Mouse (Mus musculus): ENCODE data around the gene Enpp1. TPM values are rescaled to one million over a fixed set of nuclear protein-coding genes. Genes with fewer than 3 reads are reported as not detected.

The Enpp1 gene
- polyA plus RNA-seq, 2 experiments, result 0.52 to 2.3 TPM

- 26% methylated on average over 4 of the region's 4 CpGs for WGBS (ENCODE audit: insufficient replicate concordance)
- DNase-seq (ENCODE audit: low read depth in 3 of 3, low spot score in 3 of 3) (peak in 2 of 3 experiments; percentile 18 to 19), ATAC-seq (ENCODE audit: insufficient read depth) (no peak)
- Histone ChIP-seq H3K4me3 (ENCODE audit: insufficient read depth in 1 of 2, low read depth in 2 of 2, low read length in 2 of 2) (no peak overlapping the region), H3K9me3 (ENCODE audit: control insufficient read depth, low read length) (no peaks in the 10 kb centered on the region), H3K4me1 (replicated peaks; ENCODE audit: control insufficient read depth in 2 of 2, insufficient read depth in 2 of 2, low read length in 1 of 2) (no peaks in the 10 kb centered on the region; a peak in 1 of 4 replicates), H3K27ac (no peak overlapping the region), H3K36me3 (replicated peaks; ENCODE audit: control insufficient read depth, insufficient read depth, low read depth) (no peaks in the 10 kb centered on the region), H3K9ac (replicated peaks) (no peak overlapping the region), H3K27me3 (ENCODE audit: control insufficient read depth, insufficient read depth, low read length) (peaks cover 8% of the 10 kb centered on the region), H3K4me2 (ENCODE audit: low read depth) (no peak overlapping the region)
- TF ChIP-seq CTCF (IDR thresholded peaks at IDR 0.05; ENCODE audit: low read depth) (peak; percentile 83), EP300 (IDR thresholded peaks at IDR 0.05; ENCODE audit: low read depth) (no peak)
Measured at GRCm38 (mm10) chr10:24591136-24591535, 120.8 kb downstream of the Enpp1 start.

GRCm38 (mm10) chr10:24590546-24590945 is 121.4 kb downstream of the Enpp1 start:
- H3K36me3 ChIP-seq (replicated peaks; ENCODE audit: control insufficient read depth, insufficient read depth, low read depth), result no peaks in the 10 kb centered on the region
- no peak overlapping the region for H3K27ac ChIP-seq
- no peak for TF ChIP-seq CTCF (IDR thresholded peaks at IDR 0.05; ENCODE audit: low read depth)
- TF ChIP-seq EP300 (IDR thresholded peaks at IDR 0.05; ENCODE audit: low read depth), result no peak
- no peak overlapping the region for H3K4me2 ChIP-seq (ENCODE audit: low read depth)
- H3K4me3 ChIP-seq (ENCODE audit: insufficient read depth in 1 of 2, low read depth in 2 of 2, low read length in 2 of 2), result no peak overlapping the region
- H3K27me3 ChIP-seq (ENCODE audit: control insufficient read depth, insufficient read depth, low read length), result peaks cover 3% of the 10 kb centered on the region
- H3K4me1 ChIP-seq (replicated peaks; ENCODE audit: control insufficient read depth in 2 of 2, insufficient read depth in 2 of 2, low read length in 1 of 2), result no peaks in the 10 kb centered on the region; a peak in 1 of 4 replicates
- 55% methylated on average over 4 of the region's 4 CpGs for WGBS (ENCODE audit: insufficient replicate concordance)
- no peaks in the 10 kb centered on the region for H3K9me3 ChIP-seq (ENCODE audit: control insufficient read depth, low read length)
- ATAC-seq (ENCODE audit: insufficient read depth) (no peak), DNase-seq (ENCODE audit: low read depth in 3 of 3, low spot score in 3 of 3) (no peak)
- H3K9ac ChIP-seq (replicated peaks), result no peak overlapping the region

- Histone ChIP-seq H3K27me3 (ENCODE audit: control insufficient read depth, insufficient read depth, low read length) (no peaks in the 10 kb centered on the region; the same call in 1 of the 2 replicates), H3K9me3 (ENCODE audit: control insufficient read depth, low read length) (no peaks in the 10 kb centered on the region), H3K4me1 (replicated peaks; ENCODE audit: control insufficient read depth in 2 of 2, insufficient read depth in 2 of 2, low read length in 1 of 2) (no peaks in the 10 kb centered on the region), H3K9ac (replicated peaks) (no peak overlapping the region), H3K4me3 (ENCODE audit: insufficient read depth in 1 of 2, low read depth in 2 of 2, low read length in 2 of 2) (no peak overlapping the region), H3K36me3 (replicated peaks; ENCODE audit: control insufficient read depth, insufficient read depth, low read depth) (no peaks in the 10 kb centered on the region), H3K27ac (no peak overlapping the region), H3K4me2 (ENCODE audit: low read depth) (no peak overlapping the region)
- DNase-seq (ENCODE audit: low read depth in 3 of 3, low spot score in 3 of 3), result no peak
- ATAC-seq (ENCODE audit: insufficient read depth), result no peak
- TF ChIP-seq CTCF (IDR thresholded peaks at IDR 0.05; ENCODE audit: low read depth) (no peak), EP300 (IDR thresholded peaks at IDR 0.05; ENCODE audit: low read depth) (no peak)
- WGBS (ENCODE audit: insufficient replicate concordance), result 71% methylated on average over 9 of the region's 9 CpGs
Measured at GRCm38 (mm10) chr10:24589238-24589637, 122.7 kb downstream of the Enpp1 start.

GRCm38 (mm10) chr10:24588824-24589223 is 123.1 kb downstream of the Enpp1 start:
- H3K36me3 ChIP-seq (replicated peaks; ENCODE audit: control insufficient read depth, insufficient read depth, low read depth), result no peaks in the 10 kb centered on the region
- H3K9me3 ChIP-seq (ENCODE audit: control insufficient read depth, low read length), result no peaks in the 10 kb centered on the region
- H3K27ac ChIP-seq, result no peak overlapping the region
- no peak overlapping the region for H3K4me2 ChIP-seq (ENCODE audit: low read depth)
- DNase-seq (ENCODE audit: low read depth in 3 of 3, low spot score in 3 of 3), result no peak
- WGBS (ENCODE audit: insufficient replicate concordance), result 59% methylated on average over 4 of the region's 4 CpGs
- H3K27me3 ChIP-seq (ENCODE audit: control insufficient read depth, insufficient read depth, low read length), result no peaks in the 10 kb centered on the region; the same call in 1 of the 2 replicates
- H3K4me1 ChIP-seq (replicated peaks; ENCODE audit: control insufficient read depth in 2 of 2, insufficient read depth in 2 of 2, low read length in 1 of 2), result no peaks in the 10 kb centered on the region
- H3K4me3 ChIP-seq (ENCODE audit: insufficient read depth in 1 of 2, low read depth in 2 of 2, low read length in 2 of 2), result no peak overlapping the region
- no peak for TF ChIP-seq CTCF (IDR thresholded peaks at IDR 0.05; ENCODE audit: low read depth)
- no peak for TF ChIP-seq EP300 (IDR thresholded peaks at IDR 0.05; ENCODE audit: low read depth)
- ATAC-seq (ENCODE audit: insufficient read depth), result no peak
- H3K9ac ChIP-seq (replicated peaks), result no peak overlapping the region

Other genes starting within 250 kb of the Enpp1 start
- gene Ccn2, start 116.7 kb downstream of the Enpp1 start, polyA plus RNA-seq (2012; rRNA removed), result 1.4 and 2.0 TPM in 2 replicates
- 0.32 and 0.37 TPM in 2 replicates for gene Ccn2, start 116.7 kb downstream of the Enpp1 start, polyA plus RNA-seq (2014; fragmentation: Nextera tagmentation; extraction: Ambion mirVana)
- gene Enpp3, start 130.7 kb upstream of the Enpp1 start, polyA plus RNA-seq (2012; rRNA removed), result 1.9 and 2.2 TPM in 2 replicates
- gene Enpp3, start 130.7 kb upstream of the Enpp1 start, polyA plus RNA-seq (2014; fragmentation: Nextera tagmentation; extraction: Ambion mirVana), result 3.2 and 3.4 TPM in 2 replicates
- 7.3 and 7.4 TPM in 2 replicates for gene Med23, start 157.8 kb upstream of the Enpp1 start, polyA plus RNA-seq (2012; rRNA removed)
- 6.2 and 6.5 TPM in 2 replicates for gene Med23, start 157.8 kb upstream of the Enpp1 start, polyA plus RNA-seq (2014; fragmentation: Nextera tagmentation; extraction: Ambion mirVana)
- 4.6 and 7.9 TPM in 2 replicates for gene Arg1, start 215.3 kb upstream of the Enpp1 start, polyA plus RNA-seq (2012; rRNA removed)
- 21.7 and 25.2 TPM in 2 replicates for gene Arg1, start 215.3 kb upstream of the Enpp1 start, polyA plus RNA-seq (2014; fragmentation: Nextera tagmentation; extraction: Ambion mirVana)